Mouse (Mus musculus): ENCODE data around the gene Nav1. TPM values are rescaled to one million over a fixed set of nuclear protein-coding genes. Genes with fewer than 3 reads are reported as not detected.

Gene Nav1
- polyA plus RNA-seq, 1 experiment from 2014 or later, result 34.9 TPM

DNA sequence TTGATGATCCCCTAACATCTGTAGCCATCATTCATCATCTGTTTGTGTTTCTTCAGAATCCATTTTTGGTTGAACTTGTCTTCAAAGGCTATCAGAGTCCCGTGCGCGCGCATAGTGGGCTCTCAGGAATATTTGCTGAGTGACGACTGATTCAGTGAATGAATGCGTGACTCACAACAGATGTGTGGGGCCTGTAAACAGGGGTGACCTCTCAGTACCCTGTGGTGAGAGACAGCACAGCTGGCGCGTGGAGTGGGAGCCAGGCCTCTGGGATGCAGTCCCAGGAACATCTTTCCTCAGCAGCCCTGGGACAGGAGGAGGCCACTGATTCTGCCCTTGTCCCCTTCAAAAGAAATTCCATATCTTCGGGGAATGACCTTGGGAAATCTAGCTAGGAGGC is 16.3 kb downstream of the Nav1 start:
- Histone ChIP-seq H3K27ac (replicated peaks) (no peak overlapping the region), H3K4me3 (no peak overlapping the region), H3K36me3 (no peaks in the 10 kb centered on the region), H3K4me1 (replicated peaks) (peaks cover 20% of the 10 kb centered on the region), H3K9me3 (no peaks in the 10 kb centered on the region), H3K27me3 (no peaks in the 10 kb centered on the region), H3K4me2 (no peak overlapping the region), H3K9ac (no peak overlapping the region)
- ATAC-seq (ENCODE audit: low read depth), result no peak
- WGBS, result 78% methylated on average over 9 of the region's 9 CpGs

DNA sequence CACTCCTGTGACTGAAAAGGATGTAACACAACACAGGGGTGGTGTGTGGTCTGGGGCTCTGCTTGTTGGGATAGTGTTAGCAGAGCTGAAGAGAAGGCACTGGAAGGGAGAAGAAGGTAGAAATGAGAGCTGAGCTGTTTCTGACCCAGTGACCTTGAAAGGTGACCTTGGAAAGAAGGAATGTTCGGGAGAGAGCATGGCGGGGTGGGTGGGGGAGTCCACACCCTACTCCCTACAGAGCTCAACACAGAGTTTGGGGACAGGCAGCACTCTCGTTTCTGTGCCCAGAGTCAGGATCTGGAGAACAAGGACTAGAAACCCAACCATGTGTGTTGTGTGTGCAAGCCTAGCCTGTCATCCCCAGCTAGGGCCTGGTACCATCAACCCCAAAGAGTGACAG is 18.1 kb downstream of the Nav1 start:
- H3K4me1 ChIP-seq (replicated peaks), result peaks cover 33% of the 10 kb centered on the region
- no peak overlapping the region for H3K27ac ChIP-seq (replicated peaks)
- no peaks in the 10 kb centered on the region for H3K36me3 ChIP-seq
- no peak overlapping the region for H3K4me3 ChIP-seq
- 0 out of 2 replicates have a peak overlapping the region, but pooled peaks have one; percentile 43 for H3K9ac ChIP-seq
- WGBS, result 74% methylated on average over 3 of the region's 3 CpGs
- no peaks in the 10 kb centered on the region for H3K9me3 ChIP-seq
- no peak overlapping the region for H3K4me2 ChIP-seq
- H3K27me3 ChIP-seq, result no peaks in the 10 kb centered on the region
- no peak for ATAC-seq (ENCODE audit: low read depth)

DNA sequence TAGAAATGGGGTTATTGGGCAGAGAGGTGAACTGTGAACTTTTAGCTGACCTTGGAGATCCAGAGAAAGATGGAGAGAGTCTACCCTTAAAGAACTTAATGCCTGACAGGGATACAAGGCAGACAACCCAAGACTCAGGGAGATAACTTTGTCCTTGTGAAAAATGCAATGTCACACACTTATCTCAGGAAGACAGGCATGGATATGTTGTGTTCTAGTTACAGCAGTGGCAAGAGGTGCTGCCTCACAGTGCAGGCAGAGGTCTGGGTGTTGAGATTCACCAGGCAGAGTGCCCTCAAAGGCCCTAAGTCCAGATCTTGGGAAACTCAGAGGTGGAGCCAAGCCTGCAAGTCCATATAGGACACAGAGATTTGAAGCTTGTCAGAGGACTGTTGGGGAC is 20.2 kb downstream of the Nav1 start:
- no peak overlapping the region for H3K4me2 ChIP-seq
- no peak overlapping the region for H3K9ac ChIP-seq
- peaks cover 53% of the 10 kb centered on the region for H3K4me1 ChIP-seq (replicated peaks)
- H3K36me3 ChIP-seq, result no peaks in the 10 kb centered on the region
- H3K27me3 ChIP-seq, result no peaks in the 10 kb centered on the region
- no peak for ATAC-seq (ENCODE audit: low read depth)
- no peak overlapping the region for H3K27ac ChIP-seq (replicated peaks)
- no peaks in the 10 kb centered on the region for H3K9me3 ChIP-seq
- no peak overlapping the region for H3K4me3 ChIP-seq

DNA sequence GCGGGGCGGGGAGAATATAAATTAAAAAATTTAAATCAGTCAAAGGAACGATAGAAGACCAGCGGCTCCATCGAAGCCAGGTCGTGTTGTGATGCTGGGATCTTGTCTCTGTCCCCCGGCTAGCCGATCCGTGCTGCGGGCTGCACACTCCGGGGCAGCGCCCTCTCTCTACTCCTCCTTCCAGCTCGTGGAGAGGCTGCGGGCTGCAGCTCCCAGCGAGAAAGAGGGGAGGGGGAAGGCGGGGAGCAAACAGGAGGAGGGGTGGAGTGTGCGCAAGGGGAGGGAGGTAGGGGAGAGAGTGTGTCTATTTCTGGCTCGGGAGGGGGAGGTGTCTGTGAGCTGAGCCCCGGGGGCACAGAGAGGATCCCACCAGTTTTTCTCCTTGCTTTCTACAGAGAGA is 21.5 kb downstream of the Nav1 start:
- 0% methylated on average over 14 of the region's 19 CpGs for WGBS
- Histone ChIP-seq H3K9me3 (no peaks in the 10 kb centered on the region), H3K27ac (replicated peaks) (peak overlapping the region; percentile 96), H3K9ac (peak overlapping the region; percentile 95), H3K4me3 (peak overlapping the region; percentile 80), H3K36me3 (no peaks in the 10 kb centered on the region), H3K27me3 (no peaks in the 10 kb centered on the region), H3K4me1 (replicated peaks) (peaks cover 67% of the 10 kb centered on the region), H3K4me2 (peak overlapping the region; percentile 93)
- ATAC-seq (ENCODE audit: low read depth), result peak; percentile 68

DNA sequence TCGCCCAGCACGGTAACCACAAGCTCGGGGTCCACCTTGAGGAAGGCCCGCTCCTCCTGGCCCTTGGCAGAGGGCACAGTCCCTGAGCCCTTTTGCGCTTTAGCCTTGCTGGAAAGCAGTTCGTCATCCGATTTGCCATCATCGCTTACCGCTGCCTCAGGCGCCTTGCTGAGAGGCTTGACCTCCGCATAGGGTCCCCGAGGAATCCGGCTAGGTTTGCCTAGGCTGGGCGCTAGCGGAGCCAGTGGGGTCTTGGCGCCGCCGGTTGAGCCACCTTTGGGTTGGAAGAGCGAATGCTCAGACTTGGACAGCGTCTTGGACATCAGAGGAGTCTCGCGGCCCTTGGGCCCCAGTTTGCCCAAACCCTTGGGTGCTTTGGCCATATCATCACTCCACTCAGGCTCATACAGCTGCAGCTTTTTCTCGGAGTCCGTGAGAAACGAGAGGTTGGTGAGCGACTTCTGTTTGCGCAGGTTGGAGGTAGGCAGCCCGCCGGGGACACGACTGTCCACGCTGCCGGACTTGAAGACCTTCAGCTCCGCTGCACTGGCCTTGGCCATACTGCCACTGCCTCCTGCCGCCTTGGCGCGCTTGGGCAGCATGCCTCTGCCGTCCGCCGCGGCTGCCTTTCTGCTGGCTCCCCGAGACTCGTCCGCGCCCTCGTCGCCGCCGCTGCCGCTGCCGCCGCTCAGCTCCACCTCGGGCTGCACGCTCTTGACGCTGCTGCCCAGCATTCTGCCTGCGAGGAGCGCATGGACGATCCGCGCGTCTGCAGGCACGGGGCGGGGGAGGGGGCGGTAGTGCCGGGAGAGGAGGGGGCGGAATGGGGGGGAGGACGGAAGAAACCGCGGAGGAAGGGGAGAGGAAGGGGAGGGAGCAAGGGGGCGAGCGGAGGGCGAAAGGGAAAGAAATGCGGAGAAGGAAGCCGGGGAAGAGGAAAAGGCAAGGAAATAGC is 22.2 kb downstream of the Nav1 start:
- Histone ChIP-seq H3K9me3 (no peaks in the 10 kb centered on the region), H3K9ac (peak overlapping the region; percentile 95), H3K27me3 (no peaks in the 10 kb centered on the region), H3K27ac (replicated peaks) (peak overlapping the region; percentile 96), H3K4me3 (peak overlapping the region; percentile 80), H3K4me1 (replicated peaks) (peaks cover 74% of the 10 kb centered on the region), H3K36me3 (no peaks in the 10 kb centered on the region), H3K4me2 (peak overlapping the region; percentile 93)
- 1% methylated on average over 68 of the region's 73 CpGs for WGBS
- peak; percentile 72 for ATAC-seq (ENCODE audit: low read depth)

DNA sequence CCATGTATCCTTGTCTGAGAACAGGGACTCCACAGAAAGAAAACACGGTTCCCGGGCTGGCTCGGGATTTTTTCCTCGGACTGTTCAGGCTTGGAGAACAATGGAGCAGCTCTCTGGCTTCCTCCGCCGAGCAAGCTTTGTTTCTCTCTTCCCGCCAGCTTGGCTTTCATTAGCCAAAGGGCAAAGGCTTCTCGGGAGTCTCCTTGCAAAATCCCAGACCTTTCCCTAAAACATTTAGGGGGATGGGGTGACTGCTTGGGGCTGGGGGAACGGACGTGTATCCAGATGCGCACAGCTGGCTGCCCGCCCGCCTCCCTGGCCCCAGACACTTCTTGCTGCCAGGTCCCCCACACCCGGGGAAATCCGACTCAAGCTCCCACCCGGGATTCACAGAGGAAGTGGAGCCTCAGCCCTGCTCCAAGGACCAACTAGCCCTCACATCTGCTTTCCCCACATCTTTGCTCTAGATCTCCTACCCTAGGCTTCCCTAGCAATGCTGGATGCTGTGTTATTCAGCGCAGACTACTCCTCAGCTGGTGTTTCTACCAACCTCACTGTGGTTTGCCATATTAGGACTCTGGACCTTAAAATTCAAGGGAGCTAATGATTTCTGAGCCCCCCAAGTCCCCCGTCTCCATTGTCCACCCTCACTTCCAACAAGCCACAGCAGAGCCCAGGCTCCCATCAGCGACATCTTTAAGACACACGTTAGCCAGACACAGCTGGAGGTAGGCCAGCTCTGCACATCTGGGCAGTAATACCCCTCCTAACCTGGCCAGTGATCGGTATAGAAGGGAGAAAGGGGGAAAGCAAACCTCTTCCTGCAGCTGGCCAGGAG is 23.2 kb downstream of the Nav1 start:
- H3K36me3 ChIP-seq, result no peaks in the 10 kb centered on the region
- no peak; the same call in 1 of the 2 replicates for ATAC-seq (ENCODE audit: low read depth)
- peaks cover 82% of the 10 kb centered on the region for H3K4me1 ChIP-seq (replicated peaks)
- WGBS, result 2% methylated on average over 21 of the region's 21 CpGs
- peak overlapping the region; percentile 96 for H3K27ac ChIP-seq (replicated peaks)
- H3K27me3 ChIP-seq, result no peaks in the 10 kb centered on the region
- H3K9ac ChIP-seq, result peak overlapping the region; percentile 95
- H3K4me2 ChIP-seq, result peak overlapping the region; percentile 93
- H3K9me3 ChIP-seq, result no peaks in the 10 kb centered on the region
- H3K4me3 ChIP-seq, result peak overlapping the region; percentile 80

DNA sequence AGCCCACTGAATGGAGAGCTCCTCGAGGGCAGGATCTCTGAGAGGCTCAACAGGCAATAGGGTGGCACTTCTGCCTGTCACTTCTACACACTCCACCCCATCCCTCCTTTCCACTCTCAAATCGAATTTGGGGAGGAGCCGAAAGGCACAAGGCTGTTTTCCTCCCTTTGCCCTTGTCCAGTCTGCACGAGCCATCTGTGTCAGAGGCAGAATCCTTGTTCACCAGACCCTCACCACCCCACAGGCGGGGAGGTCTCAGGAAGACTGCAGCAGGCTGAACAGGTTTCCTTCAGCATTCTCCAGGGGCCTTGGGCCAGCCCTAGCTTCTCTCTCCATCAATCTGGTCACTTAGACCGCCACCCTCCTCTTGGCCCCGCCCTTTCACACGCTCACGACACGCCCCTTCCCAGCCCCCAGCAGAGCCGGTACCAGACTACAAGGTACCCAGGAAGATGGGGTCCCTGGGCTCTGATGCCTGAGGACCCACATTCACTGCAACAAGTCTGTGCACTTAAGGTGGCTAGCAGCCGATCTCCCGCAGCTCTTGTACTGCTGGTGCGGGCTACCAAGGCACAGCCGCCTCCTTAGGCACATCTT is 23.9 kb downstream of the Nav1 start:
- Histone ChIP-seq H3K36me3 (no peaks in the 10 kb centered on the region), H3K27ac (replicated peaks) (peak overlapping the region; percentile 96), H3K4me1 (replicated peaks) (peaks cover 82% of the 10 kb centered on the region), H3K27me3 (no peaks in the 10 kb centered on the region), H3K9ac (peak overlapping the region; percentile 95), H3K4me3 (peak overlapping the region; percentile 80), H3K4me2 (peak overlapping the region; percentile 93), H3K9me3 (no peaks in the 10 kb centered on the region)
- 6% methylated on average over 15 of the region's 15 CpGs for WGBS
- peak; percentile 56 for ATAC-seq (ENCODE audit: low read depth)

DNA sequence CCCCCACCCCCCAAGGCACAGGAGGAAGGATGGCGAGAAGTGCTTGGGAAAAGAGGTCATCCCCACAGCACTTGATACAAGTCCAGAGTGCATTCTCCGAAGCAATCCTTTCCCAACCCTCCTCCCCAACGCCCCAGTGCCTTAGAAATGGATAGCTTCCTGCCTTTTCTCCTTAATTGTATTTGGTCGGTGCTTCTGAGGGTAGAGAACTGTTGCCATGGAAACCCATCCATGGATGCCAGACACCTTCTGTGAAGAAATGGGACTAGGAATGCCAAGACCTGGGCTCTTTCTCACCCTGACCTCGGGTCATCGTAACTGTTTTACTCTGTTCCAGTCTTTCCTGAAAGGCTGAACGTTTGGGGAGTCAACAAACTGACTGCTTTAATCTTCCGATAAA is 26.1 kb downstream of the Nav1 start:
- Histone ChIP-seq H3K27ac (replicated peaks) (no peak overlapping the region), H3K4me2 (peak overlapping the region; percentile 93)
- 13% methylated on average over 8 of the region's 8 CpGs for WGBS

DNA sequence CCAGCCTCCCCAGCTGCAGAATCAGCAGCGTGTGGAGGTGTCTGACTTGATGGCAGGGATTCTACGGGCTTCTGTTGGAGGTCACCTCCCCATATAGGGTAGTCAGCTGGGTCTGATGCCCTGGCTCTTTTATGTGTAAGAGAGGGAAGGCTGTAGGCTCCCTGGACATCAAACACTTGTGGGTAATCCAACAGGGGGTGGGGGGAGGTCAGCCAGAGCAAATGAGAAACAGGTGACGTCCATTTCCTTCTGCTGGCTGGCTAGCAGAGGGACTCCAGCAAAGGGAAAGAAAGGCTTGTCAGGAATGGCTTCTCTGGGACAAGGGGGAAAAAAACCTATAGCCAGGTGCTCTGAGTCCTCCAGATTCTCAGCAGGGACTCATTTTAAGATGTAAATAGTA is 28.0 kb downstream of the Nav1 start:
- H3K4me2 ChIP-seq, result peak overlapping the region; percentile 93
- 30% methylated on average over 3 of the region's 3 CpGs for WGBS
- no peaks in the 10 kb centered on the region for H3K36me3 ChIP-seq
- no peaks in the 10 kb centered on the region for H3K9me3 ChIP-seq
- H3K27ac ChIP-seq (replicated peaks), result peak overlapping the region; percentile 24; the same call in 1 of the 2 replicates
- 0 out of 2 replicates have a peak overlapping the region, but pooled peaks have one; percentile 31 for H3K9ac ChIP-seq
- ATAC-seq (ENCODE audit: low read depth), result no peak
- H3K4me3 ChIP-seq, result no peak overlapping the region
- H3K4me1 ChIP-seq (replicated peaks), result peaks cover 97% of the 10 kb centered on the region
- H3K27me3 ChIP-seq, result no peaks in the 10 kb centered on the region

More for the DNA sequence above, 26.1 kb downstream of the Nav1 start:
- no peaks in the 10 kb centered on the region for H3K9me3 ChIP-seq
- H3K9ac ChIP-seq, result peak overlapping the region; percentile 48
- peak overlapping the region; percentile 80 for H3K4me3 ChIP-seq
- ATAC-seq (ENCODE audit: low read depth), result no peak
- H3K4me1 ChIP-seq (replicated peaks), result peaks cover 91% of the 10 kb centered on the region
- no peaks in the 10 kb centered on the region for H3K27me3 ChIP-seq
- no peaks in the 10 kb centered on the region for H3K36me3 ChIP-seq

DNA sequence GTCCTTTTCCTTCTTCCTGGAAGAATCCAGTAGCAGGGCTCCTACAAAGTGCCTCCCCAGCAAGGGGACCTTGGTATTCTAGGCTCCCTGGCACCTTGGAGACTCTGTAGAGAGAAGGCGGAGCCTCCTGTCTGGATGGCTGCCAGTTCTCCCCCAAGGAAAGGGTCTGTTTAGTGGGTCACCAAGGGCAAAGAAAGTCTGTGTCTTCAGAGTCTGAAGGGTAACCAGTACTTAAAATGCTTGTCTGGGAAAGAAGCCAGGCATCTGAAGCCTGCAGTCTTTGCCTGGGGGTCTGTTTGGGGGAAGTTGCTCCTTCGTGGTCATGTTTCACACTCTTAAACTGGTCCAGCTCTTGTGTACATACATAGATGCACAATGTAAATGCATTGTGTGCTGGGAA is 29.3 kb downstream of the Nav1 start:
- ATAC-seq (ENCODE audit: low read depth), result no peak
- peaks cover 96% of the 10 kb centered on the region for H3K4me1 ChIP-seq (replicated peaks)

DNA sequence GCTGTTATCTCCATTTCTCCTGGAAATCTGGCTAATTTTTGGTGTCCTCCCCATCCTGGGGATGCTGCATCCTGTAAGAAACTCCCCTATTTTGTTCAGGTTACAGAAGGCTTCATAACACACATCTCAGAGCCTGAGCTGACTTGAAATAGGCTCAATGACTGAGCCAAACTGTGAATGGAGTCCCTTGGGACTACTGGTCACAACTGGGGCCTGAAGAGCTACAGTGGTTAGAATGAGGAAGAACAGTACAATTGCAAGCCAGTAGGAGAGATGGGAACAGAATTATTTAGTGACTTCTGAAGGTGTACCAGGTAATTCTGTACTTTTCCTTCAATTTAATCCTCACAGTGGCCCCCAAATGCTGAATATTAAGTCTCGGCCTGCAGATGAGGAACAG is 31.7 kb downstream of the Nav1 start:
- ATAC-seq (ENCODE audit: low read depth), result no peak
- H3K4me1 ChIP-seq (replicated peaks), result peaks cover 88% of the 10 kb centered on the region
- 79% methylated on average over 1 of the region's 1 CpGs for WGBS
- no peak overlapping the region for H3K9ac ChIP-seq
- H3K4me2 ChIP-seq, result no peak overlapping the region
- H3K27me3 ChIP-seq, result no peaks in the 10 kb centered on the region
- peaks cover 11% of the 10 kb centered on the region for H3K36me3 ChIP-seq
- no peak overlapping the region for H3K4me3 ChIP-seq
- no peaks in the 10 kb centered on the region for H3K9me3 ChIP-seq
- H3K27ac ChIP-seq (replicated peaks), result no peak overlapping the region

More for the DNA sequence above, 29.3 kb downstream of the Nav1 start:
- 0 out of 2 replicates have a peak overlapping the region, but pooled peaks have one; percentile 35 for H3K27ac ChIP-seq (replicated peaks)
- H3K36me3 ChIP-seq, result no peaks in the 10 kb centered on the region
- H3K4me3 ChIP-seq, result no peak overlapping the region
- H3K27me3 ChIP-seq, result no peaks in the 10 kb centered on the region
- H3K9ac ChIP-seq, result no peak overlapping the region
- WGBS, result 76% methylated on average over 2 of the region's 2 CpGs
- H3K4me2 ChIP-seq, result no peak overlapping the region
- H3K9me3 ChIP-seq, result no peaks in the 10 kb centered on the region

All from neural tube, embryonic 13.5 days (tissue).